Mouse (Mus musculus): ENCODE data around the gene Stk24.

DNA sequence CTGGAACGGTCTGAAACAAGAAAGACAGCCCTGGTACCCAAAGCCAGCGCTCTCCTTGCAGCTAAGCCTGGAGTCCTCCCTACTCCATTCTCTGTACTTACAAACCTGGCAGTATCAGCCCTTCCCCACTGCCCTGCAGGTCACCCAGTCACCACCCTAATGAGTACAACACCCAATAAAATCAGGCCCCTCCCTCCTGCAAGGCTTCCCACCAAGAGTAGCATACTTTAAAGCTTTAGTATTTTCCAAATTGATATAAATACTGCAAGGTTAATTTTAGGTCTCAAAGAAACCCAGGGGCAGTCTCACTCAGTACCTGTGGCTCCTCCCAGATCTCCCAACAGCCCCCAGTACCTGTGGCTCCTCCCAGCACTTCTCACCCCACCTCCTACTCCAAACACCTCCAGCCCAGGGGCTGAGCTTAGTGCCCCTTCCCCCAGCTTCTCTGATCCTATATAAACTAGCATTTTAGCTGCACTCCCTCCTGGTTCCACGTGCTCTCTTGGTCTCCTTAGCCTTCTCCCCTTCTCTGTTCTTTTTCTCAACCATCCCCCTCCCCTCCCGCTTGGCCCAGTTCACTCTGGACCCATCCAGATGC lies 11.6 kb downstream of the Stk24 start:
- no peak for TF ChIP-seq GATA1 (IDR thresholded peaks at IDR 0.05; ENCODE audit: low read length)
- TF ChIP-seq TAL1 (IDR thresholded peaks at IDR 0.05; ENCODE audit: low read length) = no peak
